Mouse (Mus musculus) cerebellum, adult 2 months (tissue): Measurements from ENCODE around the gene Usf3.

Experiments
- CTCF ChIP-seq: fragments of 200-500 bp; IDR thresholded peaks from 2 replicates; pipeline ENCODE4 v1.5.1; 2011; ENCODE audit warnings: low read depth, mild to moderate bottlenecking, control low read depth, low read length, moderate library complexity, borderline replicate concordance; ENCODE audit not compliant: insufficient read depth
- POLR2A ChIP-seq: fragments of 200-500 bp; IDR thresholded peaks from 2 replicates; pipeline ENCODE4 v1.6.1; 2011; ENCODE audit warnings: low read length, control low read depth, borderline replicate concordance; ENCODE audit not compliant: insufficient read depth

GRCm38 (mm10) chr16:44212703-44213102, 39.7 kb downstream of the Usf3 start:
- TF ChIP-seq CTCF (no peak), POLR2A (no peak)
